Mouse (Mus musculus) ovary, postnatal 10 days (tissue): ENCODE results near the gene Cd164.
"Not testable (repeated sequence)": the region's sequence is repeated elsewhere in the genome, so short reads cannot be mapped to it uniquely, and the experiment has no call there.

Source experiments
- DNase-seq: peaks from one replicate; pipeline ENCODE4 v3.0.0; 2022; ENCODE audit warnings: low spot score

Gene Cd164

DNA sequence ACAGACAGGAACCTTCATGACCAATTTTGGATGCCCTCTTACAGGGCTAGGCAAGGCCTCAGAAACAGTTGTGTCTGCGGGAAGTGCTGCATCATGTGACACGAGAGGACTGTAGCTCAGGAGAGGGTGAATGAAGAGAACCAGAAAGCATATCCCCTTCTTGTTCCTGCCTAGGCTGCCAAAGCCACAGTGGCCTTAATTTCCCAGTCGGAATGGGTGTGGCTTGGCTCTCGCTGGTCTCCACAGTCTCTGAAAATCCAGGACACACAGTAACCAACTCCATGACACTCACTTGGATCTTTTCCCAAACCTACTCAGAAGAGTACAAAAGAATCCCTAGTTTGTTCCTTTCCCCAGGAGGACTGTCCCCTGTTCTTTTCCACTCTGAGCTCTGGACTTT, 18.3 kb upstream of the Cd164 start:
- DNase-seq = no peak

DNA sequence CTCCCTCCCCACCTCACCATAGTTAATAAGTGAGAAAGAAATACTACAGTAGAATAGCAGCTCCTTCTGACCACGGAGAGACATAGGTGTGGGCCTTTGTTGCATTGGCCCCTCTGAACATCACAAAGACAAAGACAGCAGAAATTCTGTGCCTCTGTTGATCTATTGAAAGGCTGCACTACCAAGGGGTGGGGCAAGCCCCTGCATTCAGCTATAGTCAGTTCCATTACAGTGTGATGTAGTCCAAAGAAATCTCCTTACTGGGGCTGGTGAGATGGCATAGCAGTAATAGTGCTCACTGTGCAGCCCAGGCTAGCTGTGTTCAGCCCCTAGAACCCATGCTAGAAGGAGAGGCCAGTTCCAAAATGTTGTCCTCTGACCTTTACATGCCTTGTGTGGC, 14.2 kb upstream of the Cd164 start:
- no peak for DNase-seq

DNA sequence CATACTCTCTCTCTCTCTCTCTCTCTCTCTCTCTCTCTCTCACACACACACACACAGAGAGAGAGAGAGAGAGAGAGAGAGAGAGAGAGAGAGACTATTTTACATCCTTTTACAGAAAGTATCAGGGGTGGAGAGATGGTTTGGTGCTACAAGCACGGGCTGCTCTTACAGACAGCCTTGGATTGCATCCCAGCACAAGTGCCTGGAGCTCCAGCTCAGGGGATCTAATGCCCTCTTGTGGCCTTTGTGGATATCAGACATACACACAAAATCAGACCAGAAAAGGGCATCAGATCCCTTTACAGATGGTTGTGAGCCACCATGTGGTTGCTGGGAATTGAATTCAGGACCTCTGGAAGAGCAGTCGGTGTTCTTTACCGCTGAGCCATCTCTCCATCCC, 13.8 kb upstream of the Cd164 start:
- DNase-seq = not testable (repeated sequence)

DNA sequence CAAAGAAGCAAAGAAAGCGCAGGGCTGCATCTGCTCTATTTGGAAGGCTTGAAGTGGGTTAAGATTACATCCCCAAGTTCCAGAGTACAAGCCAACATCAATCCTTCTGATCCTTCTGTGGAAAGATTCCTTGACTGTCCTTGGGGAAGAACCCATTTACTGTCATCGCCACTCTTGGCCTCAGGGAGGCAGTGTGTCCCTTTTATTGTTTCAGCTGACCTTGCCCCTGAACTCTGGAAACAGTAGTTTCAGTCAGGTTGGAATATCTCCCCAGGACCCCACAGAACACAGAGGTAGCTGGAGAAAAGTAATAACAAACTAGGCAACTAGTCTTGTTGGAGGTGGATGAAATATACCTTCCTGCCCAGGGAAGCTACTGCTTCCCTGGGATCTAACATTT, 10.1 kb upstream of the Cd164 start:
- no peak for DNase-seq

DNA sequence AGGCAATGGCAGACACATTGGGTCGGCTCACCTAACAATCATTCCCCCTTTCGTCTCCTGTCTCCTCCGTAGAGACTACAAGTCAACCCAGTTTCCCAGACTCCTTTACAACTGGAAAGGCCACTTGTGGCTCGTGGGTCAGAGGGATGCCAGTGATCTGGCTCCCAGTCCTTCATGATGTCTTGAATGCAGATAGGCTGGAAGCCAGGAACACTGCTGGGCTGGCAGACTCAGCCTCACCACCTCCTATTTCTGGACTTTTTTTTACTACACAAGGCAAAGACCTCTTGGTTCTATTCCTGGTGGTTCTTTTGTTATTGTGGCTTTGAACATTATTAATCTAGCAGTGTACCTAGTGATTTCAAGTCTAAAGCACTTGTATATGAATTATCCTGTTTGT, 4.9 kb upstream of the Cd164 start:
- no peak for DNase-seq

DNA sequence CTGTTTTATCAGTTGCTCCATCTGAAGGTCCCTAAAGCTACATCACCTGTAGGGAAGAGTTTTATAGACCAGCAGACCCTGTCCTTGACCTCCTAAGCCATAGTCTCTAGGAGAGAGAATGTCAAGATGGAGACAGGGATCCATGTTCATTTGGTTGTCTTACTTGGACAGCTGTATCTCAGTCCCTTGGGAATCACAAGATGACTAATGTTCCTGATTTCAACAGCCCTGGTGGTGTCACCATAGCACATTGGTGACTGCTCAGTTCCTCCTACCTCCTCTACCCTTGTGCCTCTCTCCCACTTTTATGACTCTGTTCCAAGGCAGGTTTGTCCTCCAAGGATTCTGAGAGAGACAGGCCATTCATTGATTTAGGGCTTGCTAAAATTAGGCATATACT, 4.3 kb upstream of the Cd164 start:
- no peak for DNase-seq

DNA sequence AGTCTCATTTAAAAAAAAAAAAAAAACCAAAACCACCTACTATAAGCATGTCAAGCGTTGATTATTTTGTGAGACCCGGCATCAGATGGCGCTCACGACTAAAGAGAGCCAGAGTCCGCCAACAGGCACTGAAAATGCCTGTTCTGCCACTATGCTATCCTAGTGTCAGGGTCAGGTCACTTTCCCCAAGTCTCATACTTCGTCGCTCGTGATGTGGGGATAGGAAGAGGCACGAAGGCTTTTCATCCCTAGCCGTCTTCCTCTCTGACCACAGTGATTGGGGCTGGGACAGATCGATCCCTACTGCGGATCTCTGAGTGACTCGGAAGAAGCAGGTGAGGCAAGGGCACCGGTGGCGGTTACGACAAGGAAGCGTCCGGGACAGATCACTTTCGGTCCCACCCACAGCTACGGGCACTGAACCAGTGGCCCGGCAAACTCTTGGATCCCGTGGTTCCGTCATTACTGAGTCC, 670 bp upstream of the Cd164 start:
- DNase-seq = no peak

DNA sequence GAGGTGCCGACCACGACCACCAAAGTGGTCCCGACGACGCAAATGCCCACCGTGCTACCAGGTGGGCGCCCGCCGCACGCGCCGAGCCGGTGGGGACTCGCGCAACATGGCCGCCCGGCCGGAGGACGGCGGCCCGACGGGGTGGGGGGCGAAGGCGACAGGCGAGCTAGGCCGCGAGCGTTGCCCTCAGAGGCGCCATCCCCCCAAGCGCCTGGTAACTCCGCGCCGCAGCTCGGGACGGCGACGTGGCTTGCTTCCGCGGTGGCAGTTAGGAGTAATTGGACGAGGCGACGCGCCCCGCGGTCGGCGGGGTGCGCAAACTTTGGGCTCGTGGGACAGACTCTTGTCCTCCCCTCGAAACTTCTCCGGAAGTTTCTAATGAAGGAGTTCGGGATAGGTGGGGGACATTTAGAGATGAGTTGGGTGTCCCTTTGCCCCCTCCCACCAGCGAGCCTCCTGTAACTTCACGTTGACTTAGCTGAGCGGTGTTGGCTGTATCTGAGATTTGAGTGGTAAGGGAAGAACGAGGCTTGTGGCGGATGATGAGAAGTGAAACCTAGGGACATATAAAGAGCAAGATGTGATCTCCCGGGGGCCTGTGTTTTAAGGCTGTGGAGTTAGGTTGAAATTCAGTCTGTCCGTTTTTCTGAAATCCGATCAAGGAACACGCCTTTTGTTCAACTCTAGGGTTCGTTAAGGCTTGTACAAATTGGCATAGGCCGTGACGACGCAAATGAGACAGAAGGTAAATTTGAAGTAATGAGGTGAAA, 611 bp downstream of the Cd164 start:
- no peak for DNase-seq

DNA sequence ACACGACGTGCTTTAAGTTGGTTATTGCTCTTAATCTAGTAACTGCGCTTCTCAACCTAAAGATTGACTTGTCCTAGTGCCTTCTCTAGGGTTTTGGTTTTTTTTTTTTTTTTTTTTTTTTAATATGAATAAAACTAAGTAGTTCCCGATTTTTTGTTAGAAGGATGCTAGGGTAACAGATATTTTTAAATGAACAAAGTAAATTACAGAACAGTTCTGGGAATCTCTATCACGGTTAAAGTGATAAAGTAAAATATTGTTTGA, 1.1 kb downstream of the Cd164 start:
- DNase-seq = no peak

DNA sequence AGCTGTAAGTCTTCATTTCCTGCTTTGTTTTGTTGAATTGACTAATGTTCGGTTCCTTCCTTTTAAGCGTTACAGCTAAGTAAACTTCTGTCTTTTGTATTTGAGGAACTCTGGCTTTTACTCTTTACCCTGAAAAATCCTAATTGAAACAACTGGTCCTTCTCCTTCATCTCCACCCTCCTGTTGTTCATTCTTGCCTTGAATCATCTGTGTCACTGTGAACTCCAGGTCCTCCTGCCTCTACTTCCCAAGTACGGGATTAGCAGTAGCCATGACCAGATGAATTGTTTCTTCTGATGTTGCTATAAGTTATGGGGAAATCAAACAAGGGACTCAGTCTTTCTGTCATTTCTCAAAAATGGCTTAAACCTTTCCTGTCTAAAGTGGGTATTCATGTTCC, 4.2 kb downstream of the Cd164 start:
- no peak for DNase-seq

DNA sequence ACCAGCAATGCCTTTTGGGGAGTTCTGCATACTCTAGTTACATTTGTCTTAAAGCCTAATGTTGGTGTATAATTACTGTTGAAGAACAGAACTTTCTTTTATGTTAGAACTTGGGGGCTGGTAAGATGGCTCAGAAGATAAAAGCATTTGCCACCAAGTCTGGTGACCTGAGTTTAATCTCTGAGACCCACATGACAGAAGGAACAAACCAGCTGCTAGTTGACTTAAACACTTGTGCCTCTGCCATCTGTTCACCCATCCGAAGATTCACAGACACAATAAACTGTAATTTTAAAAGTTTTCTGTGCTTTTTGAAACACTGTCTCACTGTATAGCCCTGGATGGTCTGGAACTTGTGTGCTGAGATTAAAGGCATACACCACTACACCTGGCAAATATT, 6.5 kb downstream of the Cd164 start:
- DNase-seq = no peak

DNA sequence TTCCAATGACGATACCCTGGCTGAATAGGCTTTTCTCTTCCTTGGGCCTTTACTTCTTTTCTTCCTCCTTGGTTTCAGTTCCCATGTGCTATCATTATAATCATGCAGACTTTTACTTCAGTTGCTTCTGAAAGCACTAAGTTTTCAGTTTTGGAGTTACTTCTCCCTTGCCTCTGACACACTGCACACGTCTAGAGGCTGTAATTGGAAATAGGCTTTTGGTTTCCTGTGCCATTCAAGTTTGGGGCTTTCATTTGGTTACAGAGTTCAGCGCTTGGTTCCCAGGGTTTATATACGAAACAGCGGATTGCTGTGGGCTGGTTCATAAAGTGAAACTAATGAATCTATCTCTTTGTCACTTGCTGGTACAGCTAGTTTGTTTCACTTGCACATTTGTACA, 10.8 kb downstream of the Cd164 start:
- no peak for DNase-seq

DNA sequence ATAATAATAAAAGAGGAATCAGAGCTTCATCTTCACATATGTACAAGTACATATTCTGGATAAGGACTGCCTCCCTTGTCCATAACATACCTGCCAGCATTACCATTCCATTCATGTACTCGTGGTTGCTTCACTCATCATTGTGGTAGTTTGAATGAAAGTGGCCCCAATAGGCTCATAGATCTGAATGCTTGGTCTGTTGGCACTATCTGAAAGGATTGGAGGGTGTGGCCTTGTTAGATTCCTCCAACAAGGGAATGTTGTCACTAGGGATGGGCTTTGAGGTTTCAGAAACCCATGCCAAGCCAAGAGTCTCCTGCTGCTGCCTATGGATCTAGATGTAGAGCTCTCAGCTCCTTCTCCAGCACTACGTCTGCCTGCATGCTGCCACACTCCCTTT, 16.8 kb downstream of the Cd164 start:
- no peak for DNase-seq

DNA sequence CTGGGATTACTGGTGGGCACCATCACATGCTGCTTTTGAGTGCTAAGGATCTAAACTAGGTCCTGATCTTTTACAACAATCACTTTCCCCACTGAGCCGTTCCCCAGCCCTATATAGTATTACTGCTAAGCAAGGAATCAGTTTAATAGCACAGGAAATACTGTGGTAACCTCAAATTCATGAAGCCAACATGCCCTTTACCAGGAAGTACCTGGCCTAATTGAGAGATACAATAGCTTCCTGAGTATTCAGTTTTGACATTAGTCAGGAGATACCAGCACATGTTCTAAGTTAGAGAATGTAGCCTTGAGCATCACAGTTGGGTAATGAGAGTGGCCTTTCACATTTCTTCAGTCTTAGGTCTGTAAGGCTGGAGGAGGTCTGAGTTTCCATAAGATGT, 17.5 kb downstream of the Cd164 start:
- no peak for DNase-seq

DNA sequence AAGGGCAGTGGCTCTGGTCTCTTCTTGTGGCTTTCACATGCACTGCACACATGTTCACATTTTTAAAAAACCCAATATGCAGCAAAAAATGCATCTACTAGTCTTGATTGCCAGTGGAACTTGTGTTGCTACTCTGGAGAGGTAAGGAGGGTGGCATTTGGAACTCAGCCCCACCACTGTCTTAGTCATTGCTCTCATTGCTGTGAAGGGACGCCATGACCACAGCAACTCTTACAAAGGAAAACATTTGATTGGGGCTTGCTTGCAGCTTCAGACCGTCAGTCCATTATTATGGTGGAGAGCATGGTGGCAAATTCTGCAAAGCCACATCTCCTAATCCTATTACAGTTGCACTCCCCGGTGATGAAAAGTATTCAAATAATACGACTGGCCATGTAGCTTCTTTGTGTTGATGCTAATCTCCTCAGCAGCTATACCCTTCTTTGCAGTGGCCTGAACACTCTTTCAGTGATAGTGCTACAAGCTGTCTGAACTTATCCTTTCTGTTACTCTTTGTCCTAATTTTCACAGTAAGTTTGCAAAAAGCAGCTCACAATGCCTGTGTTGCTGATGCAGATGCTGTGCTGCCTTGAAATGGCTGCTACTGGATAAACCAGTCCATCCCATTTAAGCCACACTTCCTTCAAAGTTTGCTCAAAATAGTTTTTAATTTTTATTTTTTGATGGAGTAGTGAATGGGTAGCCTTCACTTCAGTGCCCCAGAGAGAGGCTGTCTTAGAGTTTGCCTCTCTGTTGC, 18.2 kb downstream of the Cd164 start:
- DNase-seq = no peak

DNA sequence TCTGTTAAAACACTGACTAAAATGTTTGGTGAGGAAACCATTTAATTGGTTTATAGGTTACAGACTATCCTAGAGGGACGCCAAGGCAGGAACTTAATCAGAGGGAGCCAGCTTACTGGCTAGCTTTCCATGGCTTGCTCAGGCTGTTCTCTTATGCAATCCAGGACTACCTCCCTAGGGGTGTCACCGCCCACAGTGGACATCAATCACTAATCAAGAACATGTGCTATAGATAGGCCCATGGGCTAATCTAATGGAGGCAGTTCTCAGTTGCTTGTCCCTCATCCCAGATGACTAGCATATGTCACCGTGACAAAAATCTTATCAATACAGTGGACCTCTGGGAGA, 18.7 kb downstream of the Cd164 start:
- DNase-seq = no peak

DNA sequence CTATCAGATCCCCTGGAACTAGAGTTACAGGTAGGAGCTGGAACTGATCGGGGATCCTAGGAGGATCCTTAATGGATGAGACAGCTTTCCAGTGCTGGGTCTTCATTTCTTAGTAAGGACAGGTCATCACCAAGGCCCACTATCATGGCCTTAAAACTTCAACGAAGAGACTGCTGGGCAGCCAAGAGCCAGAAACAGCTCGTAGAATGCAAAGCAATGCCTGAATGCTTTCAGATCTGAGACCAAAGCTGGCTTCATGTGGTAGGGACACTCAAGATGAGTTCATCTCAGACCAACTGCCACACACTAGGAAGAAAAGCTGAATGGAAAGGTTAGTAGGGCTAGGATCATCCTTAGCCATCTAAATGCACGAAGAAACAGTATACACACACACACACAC, 19.8 kb downstream of the Cd164 start:
- no peak for DNase-seq

DNA sequence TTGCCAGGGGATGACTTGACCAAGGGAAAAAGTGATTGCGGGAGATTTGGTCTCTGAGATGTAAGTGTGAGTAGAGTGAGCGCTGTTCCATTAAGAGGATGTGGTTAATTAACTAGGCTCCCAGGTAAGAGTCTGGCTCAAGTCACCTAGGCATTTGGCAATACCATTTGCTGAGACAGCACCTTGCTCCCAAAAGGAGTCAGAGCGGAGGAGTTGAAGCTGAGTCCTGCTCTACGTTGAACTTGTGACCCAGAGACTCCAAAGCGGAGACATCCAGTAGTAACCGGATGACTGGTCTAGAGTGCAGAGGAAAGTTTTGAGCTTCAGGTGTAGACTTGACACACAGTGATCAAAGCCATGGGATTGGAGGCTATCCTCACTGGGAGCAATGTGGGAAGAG, 22.8 kb downstream of the Cd164 start:
- no peak for DNase-seq

DNA sequence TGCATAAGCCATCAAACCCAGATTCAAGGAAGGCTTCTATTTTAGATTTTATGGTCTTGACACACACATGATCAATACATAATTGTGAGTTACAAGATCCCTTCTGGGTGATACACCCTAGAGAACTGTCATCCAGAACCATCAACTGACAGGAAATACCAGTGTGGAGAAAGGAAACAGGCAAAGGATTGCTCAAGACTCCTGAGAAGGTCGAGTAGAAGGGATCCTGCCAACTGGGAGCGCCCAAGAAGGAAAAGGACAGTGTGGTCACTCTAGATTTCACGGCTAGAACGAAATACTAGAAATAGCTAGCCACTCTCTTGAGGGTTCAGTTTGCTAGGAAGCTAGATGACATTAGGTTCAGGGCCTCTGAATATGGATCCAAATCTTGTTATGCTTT, 24.2 kb downstream of the Cd164 start:
- no peak for DNase-seq

DNA sequence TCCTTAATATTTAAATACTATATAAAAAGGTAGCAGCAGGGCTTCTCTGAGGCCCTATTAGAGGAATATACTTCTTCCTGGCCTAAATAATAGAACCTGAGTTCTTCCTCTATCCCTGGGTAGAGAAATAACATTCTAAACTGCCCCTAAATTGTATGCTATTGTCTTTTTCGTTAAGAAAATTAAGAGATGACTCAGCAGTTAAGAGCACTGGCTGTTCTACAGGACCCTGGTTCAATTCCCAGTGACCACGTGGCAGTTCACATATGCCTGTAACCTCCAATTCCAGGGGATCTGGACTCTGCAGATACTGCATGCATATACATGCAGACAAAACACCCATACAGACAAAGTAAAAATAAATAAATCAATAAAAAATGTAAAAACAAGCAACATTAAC, 24.6 kb downstream of the Cd164 start:
- DNase-seq = no peak

DNA sequence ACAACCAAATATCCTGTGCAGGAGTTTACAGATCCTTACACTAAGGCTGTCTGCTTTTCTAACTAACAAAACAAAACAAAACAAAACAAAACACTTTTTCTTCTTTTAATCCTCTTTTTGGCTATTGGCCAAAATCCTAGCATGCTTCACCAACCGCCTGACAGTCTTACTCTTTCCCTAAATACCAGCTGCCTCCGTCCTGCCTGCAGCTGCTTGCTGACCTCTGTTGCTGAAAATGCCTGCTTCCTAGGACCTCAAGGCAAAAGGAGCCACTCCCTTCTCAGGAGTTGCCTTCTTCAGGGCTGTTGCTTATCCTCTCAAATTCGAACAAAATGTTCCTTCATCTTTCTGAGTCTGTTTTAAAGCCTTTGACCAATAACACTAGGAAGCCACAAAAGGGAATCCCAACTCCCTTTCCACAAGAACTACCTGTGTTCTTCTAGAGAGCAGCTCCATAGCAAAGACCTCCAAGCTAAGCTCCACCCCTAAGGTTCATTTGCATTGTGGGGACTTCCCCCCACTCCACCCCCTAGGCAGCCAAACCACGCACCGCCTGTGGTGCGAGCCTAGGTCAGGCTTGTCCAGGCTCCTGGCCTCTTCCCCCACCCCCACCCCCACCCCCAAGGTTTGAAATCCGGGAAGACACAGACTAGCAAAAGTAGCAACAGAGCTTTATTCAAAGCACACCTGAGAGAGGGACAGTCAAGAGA, 25.4 kb downstream of the Cd164 start:
- DNase-seq = no peak

DNA sequence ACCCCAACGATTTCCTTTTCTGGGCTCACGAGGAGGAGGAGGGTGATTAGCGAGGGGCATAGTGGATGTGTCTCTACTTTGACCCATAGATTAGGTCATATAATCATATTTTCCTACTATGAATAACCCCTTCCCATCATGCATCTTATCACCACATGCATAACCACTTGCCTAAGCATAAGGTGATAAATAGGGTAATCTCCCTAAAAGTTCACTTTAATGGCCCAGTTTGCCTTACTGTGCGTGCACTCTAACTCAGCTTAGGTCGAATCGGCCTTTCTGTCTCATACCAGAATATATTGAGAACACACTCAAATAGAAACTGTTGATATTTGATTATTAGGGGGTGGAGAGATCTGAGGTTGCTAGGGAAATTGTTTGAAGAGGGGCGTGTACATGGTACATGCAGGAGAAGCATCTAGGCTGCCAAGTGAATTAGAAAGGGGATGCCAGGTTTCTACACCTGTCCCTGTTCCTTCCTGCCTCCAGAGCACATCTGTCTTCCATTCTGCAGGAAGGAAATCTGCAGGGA, 26.1 kb downstream of the Cd164 start:
- DNase-seq = no peak
